Comparison of ENCODE assay signal across 8 mouse cellular contexts in the genomic region with DNA sequence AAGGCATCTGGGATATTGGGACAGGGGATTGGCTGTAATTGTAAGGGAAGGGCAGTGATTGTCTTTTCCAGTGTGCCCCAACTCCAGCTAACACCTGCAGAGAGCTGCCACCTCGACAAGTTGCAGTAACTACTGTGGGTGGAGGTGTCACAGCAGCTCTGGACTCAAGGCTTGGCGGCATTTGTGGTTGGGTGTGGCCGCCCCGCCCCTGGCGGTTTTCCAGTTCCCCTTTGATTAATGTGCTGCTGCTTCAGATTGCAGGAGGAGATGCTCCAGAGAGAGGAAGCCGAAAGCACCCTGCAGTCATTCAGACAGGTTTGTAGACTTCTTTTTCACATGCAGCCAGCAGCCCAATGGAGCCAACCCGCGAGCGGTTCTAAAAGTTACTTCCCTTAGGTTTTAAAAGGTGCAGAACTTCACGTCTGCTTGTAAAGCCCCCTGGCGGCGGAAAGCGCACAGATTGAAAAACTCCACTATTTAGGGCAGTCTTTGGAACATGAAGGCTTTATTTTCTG. TPM values are rescaled to one million over a fixed set of nuclear protein-coding genes. Genes with fewer than 3 reads are reported as not detected.
DNase-seq lines count a peak whose midpoint lies in the region; ATAC-seq and TF ChIP-seq lines count a peak whose summit lies in the region.

No protein-coding gene starts in this region.

- peak; percentile 22 to 29 for ATAC-seq in hematopoietic stem cell, adult 5-6 weeks (replicated peaks in 1 of 2; ENCODE audit: insufficient read depth in 1 of 2, low FRiP score in 2 of 2, low TSS enrichment in 1 of 2, low read depth in 1 of 2, poor library complexity in 2 of 2, severe bottlenecking in 2 of 2)
- ATAC-seq in neural tube, embryonic 14.5 days (ENCODE audit: low read depth): no peak

- no peaks in the 10 kb centered on the region for H3K4me1 ChIP-seq in ES-Bruce4 (ENCODE audit: control insufficient read depth, insufficient read depth, low read length)
- H3K4me1 ChIP-seq in lung, adult 2 months (ENCODE audit: control insufficient read depth, insufficient read depth, low read length): peaks cover 14% of the 10 kb centered on the region
- H3K4me1 ChIP-seq in neural tube, embryonic 14.5 days (ENCODE audit: control insufficient read depth, insufficient read depth, low read length): peaks cover 14% of the 10 kb centered on the region

- no peak overlapping the region for H3K27ac ChIP-seq in ES-Bruce4 (ENCODE audit: insufficient read depth, low read length)
- peak overlapping the region; percentile 85; the same call in 1 of the 2 replicates for H3K27ac ChIP-seq in layer of hippocampus, adult 2 months
- H3K27ac ChIP-seq in neural tube, embryonic 14.5 days (ENCODE audit: low read depth, low read length): peak overlapping the region; percentile 90

- no peak overlapping the region for H3K9ac ChIP-seq in ES-Bruce4 (ENCODE audit: low read depth, poor library complexity, severe bottlenecking)
- peak overlapping the region; percentile 80 for H3K9ac ChIP-seq in neural tube, embryonic 14.5 days (replicated peaks; ENCODE audit: low read depth, low read length)

- TF ChIP-seq POLR2A in ES-Bruce4 (IDR thresholded peaks at IDR 0.05; ENCODE audit: insufficient read depth, low read length): no peak
- peak; percentile 57; the same call in 1 of the 2 replicates for TF ChIP-seq POLR2A in lung, adult 2 months (IDR thresholded peaks at IDR 0.05; ENCODE audit: borderline replicate concordance, extremely low read depth, low read depth, low read length)

- under 1% methylated on average over 13 of the region's 13 CpGs for WGBS in lung, adult 2 months
- 0% methylated on average over 13 of the region's 13 CpGs for WGBS in neural tube, embryonic 14.5 days

- peak; percentile 4 for DNase-seq in cerebellum, adult 11-12 months
- peak; percentile 77 for DNase-seq in forelimb bud, embryonic 11.5 days (ENCODE audit: low read depth, low spot score)
- peak; percentile 47 to 79 for DNase-seq in layer of hippocampus, adult 2 months (ENCODE audit: low spot score in 2 of 2)
- peak; percentile 74 for DNase-seq in lung, adult 2 months
- peak; percentile 53 for DNase-seq in testis, postnatal 14 days (ENCODE audit: low spot score)

- H3K9me3 ChIP-seq in ES-Bruce4 (replicated peaks; ENCODE audit: control insufficient read depth, insufficient read depth, low read length, poor library complexity, severe bottlenecking): no peaks in the 10 kb centered on the region
- H3K9me3 ChIP-seq in neural tube, embryonic 14.5 days (ENCODE audit: control insufficient read depth, low read length): no peaks in the 10 kb centered on the region

- peak; percentile 30 for TF ChIP-seq CTCF in ES-Bruce4 (IDR thresholded peaks at IDR 0.05; ENCODE audit: low read depth, low read length)
- TF ChIP-seq CTCF in layer of hippocampus, adult 2 months (conservative IDR thresholded peaks at IDR 0.05): peak; percentile 88
- peak; percentile 63 for TF ChIP-seq CTCF in lung, adult 2 months (IDR thresholded peaks at IDR 0.05; ENCODE audit: insufficient read depth, low read length)

- peak overlapping the region; percentile 81 for H3K4me2 ChIP-seq in neural tube, embryonic 14.5 days (ENCODE audit: low read depth, low read length)

- H3K27me3 ChIP-seq in ES-Bruce4 (ENCODE audit: control insufficient read depth, insufficient read depth, low read length, poor library complexity, severe bottlenecking): peaks cover 3% of the 10 kb centered on the region; the same call in 1 of the 2 replicates
- no peaks in the 10 kb centered on the region for H3K27me3 ChIP-seq in neural tube, embryonic 14.5 days (ENCODE audit: control insufficient read depth, insufficient read depth, low read length)

- no peak for TF ChIP-seq EP300 in ES-Bruce4 (IDR thresholded peaks at IDR 0.05; ENCODE audit: insufficient read depth, low read depth, low read length)

- peak overlapping the region; percentile 33 for H3K4me3 ChIP-seq in ES-Bruce4 (ENCODE audit: low read depth, low read length)
- peak overlapping the region; percentile 63 for H3K4me3 ChIP-seq in layer of hippocampus, adult 2 months
- peak overlapping the region; percentile 88 for H3K4me3 ChIP-seq in lung, adult 2 months (replicated peaks; ENCODE audit: extremely low read depth, low read depth, low read length)
- H3K4me3 ChIP-seq in neural tube, embryonic 14.5 days (ENCODE audit: low read depth, low read length): peak overlapping the region; percentile 62

- no peaks in the 10 kb centered on the region; the same call in 1 of the 2 replicates for H3K36me3 ChIP-seq in ES-Bruce4 (ENCODE audit: control insufficient read depth, insufficient read depth, low read length, poor library complexity, severe bottlenecking)
- H3K36me3 ChIP-seq in neural tube, embryonic 14.5 days (ENCODE audit: control insufficient read depth, insufficient read depth, low read length): peaks cover 6% of the 10 kb centered on the region; the same call in 1 of the 2 replicates

RNA-seq across cellular contexts. Expression of a gene that starts 1.6 kb away (rescaled TPM):
- polyA plus RNA-seq in ES-Bruce4 (2011; ENCODE audit: insufficient read depth, insufficient read length, low read depth, missing spikeins): 87.1 and 91.9 TPM in 2 replicates
- total RNA-seq in hematopoietic stem cell, adult 5-6 weeks (2017): 674 and 678 TPM in 2 replicates
- 10 to 100 TPM; 57.4 to 71.6 TPM for total RNA-seq in layer of hippocampus, adult 2 months (2021)
- 1,792 and 2,353 TPM in 2 replicates for polyA plus RNA-seq in lung, adult 2 months (2012; rRNA removed)
- 466 and 601 TPM in 2 replicates for polyA plus RNA-seq in neural tube, embryonic 14.5 days (2014; fragmentation: Nextera tagmentation; extraction: Ambion mirVana)

RNA-seq across cellular contexts. Expression of a gene that starts 30.9 kb away (rescaled TPM):
- polyA plus RNA-seq in ES-Bruce4 (2011; ENCODE audit: insufficient read depth, insufficient read length, low read depth, missing spikeins): 14.9 and 15.7 TPM in 2 replicates
- total RNA-seq in hematopoietic stem cell, adult 5-6 weeks (2017): 7.2 and 9.4 TPM in 2 replicates
- 1 to 10 TPM; 3.7 to 5.2 TPM for total RNA-seq in layer of hippocampus, adult 2 months (2021)
- 2.2 and 4.2 TPM in 2 replicates for polyA plus RNA-seq in lung, adult 2 months (2012; rRNA removed)
- polyA plus RNA-seq in neural tube, embryonic 14.5 days (2014; fragmentation: Nextera tagmentation; extraction: Ambion mirVana): 8.1 and 11.7 TPM in 2 replicates

Comparison
In these comparisons a context has a peak if more than half of its experiments do, and no peak if none do; other contexts are left out.
1. H3K4me3 ChIP-seq: peak in every context shown above with its lines; median percentile 88 in lung, adult 2 months; 63 in layer of hippocampus, adult 2 months; 62 in neural tube, embryonic 14.5 days; 33 in ES-Bruce4.
2. CTCF ChIP-seq: peak in every context shown above with its lines; median percentile 88 in layer of hippocampus, adult 2 months; 63 in lung, adult 2 months; 30 in ES-Bruce4.
3. DNase-seq: peak in every context shown above with its lines; median percentile 77 in forelimb bud, embryonic 11.5 days; 74 in lung, adult 2 months; 63 in layer of hippocampus, adult 2 months; 53 in testis, postnatal 14 days; 4 in cerebellum, adult 11-12 months.